Mouse (Mus musculus): ENCODE measurements around the gene Klrb1b. TPM values are rescaled to one million over a fixed set of nuclear protein-coding genes. Genes with fewer than 3 reads are reported as not detected.

The Klrb1b gene
- polyA plus RNA-seq (2012; ENCODE audit: insufficient read depth, insufficient read length, missing spikeins), result 1.2 TPM in 1 of 2 replicates, not detected in the other

- Histone ChIP-seq H3K4me3 (ENCODE audit: insufficient read depth, low read depth, low read length) (no peak within 1 kb of the TSS), H3K4me1 (ENCODE audit: control insufficient read depth, insufficient read depth, insufficient read length, low read length) (no peaks in the 10 kb centered on the region)
Measured at GRCm38 (mm10) chr6:128826132-128826531, at the start of gene Klrb1b, which contains the start of gene Gm44511. Gene Klrb1b (minus strand): TSS chr6:128826331. Gene Gm44511 (minus strand): TSS chr6:128826315.

GRCm38 (mm10) chr6:128871910-128872610 lies 45.9 kb upstream of the Klrb1b start:
- Histone ChIP-seq H3K27ac (replicated peaks; ENCODE audit: low read depth, low read length) (no peak overlapping the region), H3K4me1 (ENCODE audit: control insufficient read depth, insufficient read depth, insufficient read length, low read length) (no peaks in the 10 kb centered on the region)

More at GRCm38 (mm10) chr6:128826132-128826531, at the start of gene Klrb1b, which contains the start of gene Gm44511:
- H3K27ac ChIP-seq (replicated peaks; ENCODE audit: low read depth, low read length), result no peak within 1 kb of the TSS

GRCm38 (mm10) chr6:128868861-128869260 lies 42.7 kb upstream of the Klrb1b start:
- Histone ChIP-seq H3K27ac (replicated peaks; ENCODE audit: low read depth, low read length) (no peak overlapping the region), H3K4me1 (ENCODE audit: control insufficient read depth, insufficient read depth, insufficient read length, low read length) (no peaks in the 10 kb centered on the region), H3K4me3 (ENCODE audit: insufficient read depth, low read depth, low read length) (no peak overlapping the region)

More at GRCm38 (mm10) chr6:128871910-128872610, 45.9 kb upstream of the Klrb1b start:
- H3K4me3 ChIP-seq (ENCODE audit: insufficient read depth, low read depth, low read length), result no peak overlapping the region

- Histone ChIP-seq H3K27ac (replicated peaks; ENCODE audit: low read depth, low read length) (no peak overlapping the region), H3K4me1 (ENCODE audit: control insufficient read depth, insufficient read depth, insufficient read length, low read length) (peaks cover 6% of the 10 kb centered on the region), H3K4me3 (ENCODE audit: insufficient read depth, low read depth, low read length) (no peak overlapping the region)
Measured at GRCm38 (mm10) chr6:128857976-128858375, 31.8 kb upstream of the Klrb1b start.

- peak overlapping the region; percentile 20; the same call in 1 of the 2 replicates for H3K27ac ChIP-seq (replicated peaks; ENCODE audit: low read depth, low read length)
- peaks cover 6% of the 10 kb centered on the region for H3K4me1 ChIP-seq (ENCODE audit: control insufficient read depth, insufficient read depth, insufficient read length, low read length)
Measured at GRCm38 (mm10) chr6:128856250-128856649, 30.1 kb upstream of the Klrb1b start.

GRCm38 (mm10) chr6:128855477-128855876 lies 29.3 kb upstream of the Klrb1b start:
- no peak overlapping the region for H3K4me3 ChIP-seq (ENCODE audit: insufficient read depth, low read depth, low read length)
- 0 out of 2 replicates have a peak overlapping the region, but pooled peaks have one; percentile 5 for H3K27ac ChIP-seq (replicated peaks; ENCODE audit: low read depth, low read length)

More at GRCm38 (mm10) chr6:128856250-128856649, 30.1 kb upstream of the Klrb1b start:
- no peak overlapping the region for H3K4me3 ChIP-seq (ENCODE audit: insufficient read depth, low read depth, low read length)

GRCm38 (mm10) chr6:128854895-128855294 lies 28.8 kb upstream of the Klrb1b start:
- Histone ChIP-seq H3K27ac (replicated peaks; ENCODE audit: low read depth, low read length) (no peak overlapping the region), H3K4me1 (ENCODE audit: control insufficient read depth, insufficient read depth, insufficient read length, low read length) (peaks cover 6% of the 10 kb centered on the region), H3K4me3 (ENCODE audit: insufficient read depth, low read depth, low read length) (no peak overlapping the region)

More at GRCm38 (mm10) chr6:128855477-128855876, 29.3 kb upstream of the Klrb1b start:
- H3K4me1 ChIP-seq (ENCODE audit: control insufficient read depth, insufficient read depth, insufficient read length, low read length), result peaks cover 6% of the 10 kb centered on the region

- Histone ChIP-seq H3K4me3 (ENCODE audit: insufficient read depth, low read depth, low read length) (no peak overlapping the region), H3K27ac (replicated peaks; ENCODE audit: low read depth, low read length) (no peak overlapping the region), H3K4me1 (ENCODE audit: control insufficient read depth, insufficient read depth, insufficient read length, low read length) (peaks cover 6% of the 10 kb centered on the region)
Measured at GRCm38 (mm10) chr6:128854024-128854820, 28.1 kb upstream of the Klrb1b start.

GRCm38 (mm10) chr6:128852766-128853165 lies 26.6 kb upstream of the Klrb1b start:
- H3K27ac ChIP-seq (replicated peaks; ENCODE audit: low read depth, low read length), result no peak overlapping the region
- H3K4me1 ChIP-seq (ENCODE audit: control insufficient read depth, insufficient read depth, insufficient read length, low read length), result peaks cover 6% of the 10 kb centered on the region
- H3K4me3 ChIP-seq (ENCODE audit: insufficient read depth, low read depth, low read length), result no peak overlapping the region

GRCm38 (mm10) chr6:128851151-128851550 lies 25.0 kb upstream of the Klrb1b start:
- Histone ChIP-seq H3K4me1 (ENCODE audit: control insufficient read depth, insufficient read depth, insufficient read length, low read length) (peaks cover 3% of the 10 kb centered on the region), H3K27ac (replicated peaks; ENCODE audit: low read depth, low read length) (peak overlapping the region; percentile 54), H3K4me3 (ENCODE audit: insufficient read depth, low read depth, low read length) (no peak overlapping the region)

GRCm38 (mm10) chr6:128850671-128851070 lies 24.5 kb upstream of the Klrb1b start:
- H3K4me1 ChIP-seq (ENCODE audit: control insufficient read depth, insufficient read depth, insufficient read length, low read length), result peaks cover 3% of the 10 kb centered on the region
- H3K27ac ChIP-seq (replicated peaks; ENCODE audit: low read depth, low read length), result peak overlapping the region; percentile 54
- H3K4me3 ChIP-seq (ENCODE audit: insufficient read depth, low read depth, low read length), result no peak overlapping the region

- Histone ChIP-seq H3K4me1 (ENCODE audit: control insufficient read depth, insufficient read depth, insufficient read length, low read length) (no peaks in the 10 kb centered on the region; the same call in 1 of the 2 replicates), H3K27ac (replicated peaks; ENCODE audit: low read depth, low read length) (no peak overlapping the region), H3K4me3 (ENCODE audit: insufficient read depth, low read depth, low read length) (no peak overlapping the region)
Measured at GRCm38 (mm10) chr6:128849902-128850301, 23.8 kb upstream of the Klrb1b start.

- Histone ChIP-seq H3K27ac (replicated peaks; ENCODE audit: low read depth, low read length) (no peak overlapping the region), H3K4me1 (ENCODE audit: control insufficient read depth, insufficient read depth, insufficient read length, low read length) (peaks cover 3% of the 10 kb centered on the region; the same call in 1 of the 2 replicates), H3K4me3 (ENCODE audit: insufficient read depth, low read depth, low read length) (no peak overlapping the region)
Measured at GRCm38 (mm10) chr6:128847401-128847800, 21.3 kb upstream of the Klrb1b start.

GRCm38 (mm10) chr6:128845998-128846542 lies 19.9 kb upstream of the Klrb1b start:
- Histone ChIP-seq H3K27ac (replicated peaks; ENCODE audit: low read depth, low read length) (no peak overlapping the region), H3K4me1 (ENCODE audit: control insufficient read depth, insufficient read depth, insufficient read length, low read length) (peaks cover 3% of the 10 kb centered on the region; the same call in 1 of the 2 replicates), H3K4me3 (ENCODE audit: insufficient read depth, low read depth, low read length) (no peak overlapping the region)

Data from brown adipose tissue, adult 24 weeks (tissue).